Mouse (Mus musculus): ENCODE measurements at regions not wholly inside any gene's neighbourhood (a gene's known extent, or its start where the extent isn't known, plus 50 kb on each side); places are given as distances from the start of the nearest gene placed in this dataset.

DNA sequence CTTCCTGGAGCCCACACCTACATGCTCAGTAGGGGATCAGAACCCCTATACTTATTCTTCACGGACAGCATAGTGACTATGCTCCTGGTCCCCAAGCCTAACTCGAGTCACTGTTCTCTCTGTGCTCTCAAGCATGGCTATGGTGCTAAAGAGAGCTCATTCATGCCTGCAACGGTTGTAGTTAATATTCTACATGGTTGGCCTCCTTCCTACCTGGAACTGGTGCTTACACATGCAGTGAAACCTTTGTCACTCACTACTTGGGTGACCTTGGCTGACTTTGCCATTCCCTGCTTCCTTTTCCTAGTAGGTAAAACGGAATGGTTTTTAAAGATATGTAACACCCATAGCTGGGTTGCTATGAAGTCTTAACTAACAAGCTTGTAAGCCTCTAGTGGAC is 70.3 kb upstream of the Gadd45a start:
- no peak for TF ChIP-seq POLR2A (IDR thresholded peaks at IDR 0.05; ENCODE audit: low read depth, low read length)
- TF ChIP-seq CTCF (IDR thresholded peaks at IDR 0.05; ENCODE audit: extremely low read depth, insufficient read depth, insufficient read length, insufficient replicate concordance) = no peak
